ENCODE assay signal across 20 mouse cellular contexts in the genomic region with DNA sequence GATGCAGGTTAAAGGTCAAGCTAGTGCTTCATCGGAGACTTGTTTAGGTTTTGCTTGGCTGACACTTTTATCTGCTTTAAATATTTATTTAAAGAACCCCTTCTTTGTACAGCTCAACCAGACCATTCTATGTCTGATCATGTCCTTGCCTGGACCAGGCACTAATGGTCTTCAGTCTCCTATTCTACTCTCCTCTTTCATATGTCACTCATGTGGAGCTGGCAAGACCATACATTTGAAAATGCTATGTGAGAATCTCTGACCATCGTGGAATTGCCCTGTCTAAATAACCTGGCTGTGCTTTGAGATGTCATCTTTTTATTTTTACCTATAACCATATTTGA.
DNase-seq lines count a peak whose midpoint lies in the region; ATAC-seq and TF ChIP-seq lines count a peak whose summit lies in the region.
"Had no signal": no experiment of that assay in that cellular context is flagged by ENCODE, and none has a peak within 500 bp of the region (broad histone marks: within the 10 kb centered on the region; RNA-seq: fewer than 3 reads in every experiment).

No protein-coding gene starts in this region.

- H3K4me3 ChIP-seq in kidney, adult 2 months (ENCODE audit: insufficient read depth, low read depth, low read length): no peak overlapping the region
- no peak overlapping the region for H3K4me3 ChIP-seq in kidney, postnatal 0 days (replicated peaks; ENCODE audit: low read depth, low read length)
- H3K4me3 ChIP-seq: embryonic facial prominence, embryonic 15.5 days; erythroblast, embryonic 14.5 days; forebrain, embryonic 10.5 days; heart, embryonic 13.5 days; hindbrain, embryonic 12.5 days had no signal

- H3K4me1 ChIP-seq in kidney, adult 2 months (ENCODE audit: control insufficient read depth, insufficient read depth, low read length): peaks cover 5% of the 10 kb centered on the region
- peaks cover 3% of the 10 kb centered on the region; the same call in 1 of the 2 replicates for H3K4me1 ChIP-seq in kidney, postnatal 0 days (replicated peaks; ENCODE audit: insufficient read depth, low read length)
- H3K4me1 ChIP-seq: embryonic facial prominence, embryonic 15.5 days; hindbrain, embryonic 12.5 days had no signal

- peak; percentile 39 for DNase-seq in embryo, embryonic 9.5 days (ENCODE audit: extremely low spot score)
- no peak for DNase-seq in embryo, embryonic 11 days
- DNase-seq in kidney, adult 2 months: no peak
- no peak for DNase-seq in kidney, postnatal 10 days
- no peak for DNase-seq in kidney, postnatal 0 days (ENCODE audit: low spot score)
- DNase-seq in kidney, adult 9 months: no peak
- DNase-seq in hindlimb bud, embryonic 11.5 days (ENCODE audit: extremely low spot score, low read depth, low spot score): peak; percentile 20
- DNase-seq in layer of hippocampus, adult 9-10 months (ENCODE audit: low spot score): no peak
- DNase-seq: cerebellum, adult 2 months; cerebellum, postnatal 14 days; gastrocnemius, postnatal 10 days; heart, postnatal 36 days had no signal

- WGBS in kidney, adult 2 months: 18% methylated on average over 2 of the region's 2 CpGs
- WGBS in kidney, postnatal 0 days: 5% methylated on average over 2 of the region's 2 CpGs

- no peaks in the 10 kb centered on the region for H3K27me3 ChIP-seq in kidney, adult 2 months (replicated peaks; ENCODE audit: control insufficient read depth, insufficient read depth, low read length)
- no peaks in the 10 kb centered on the region for H3K27me3 ChIP-seq in kidney, postnatal 0 days (ENCODE audit: insufficient read depth, low read length)
- H3K27me3 ChIP-seq: CH12.LX; embryonic facial prominence, embryonic 15.5 days; heart, embryonic 13.5 days; hindbrain, embryonic 12.5 days had no signal

- TF ChIP-seq CTCF in kidney, adult 2 months (conservative IDR thresholded peaks at IDR 0.05; ENCODE audit: insufficient read depth, insufficient read length, low read depth, low read length): no peak
- TF ChIP-seq CTCF in kidney, postnatal 0 days (IDR thresholded peaks at IDR 0.05; ENCODE audit: low read depth): no peak

- no peak overlapping the region for H3K9ac ChIP-seq in kidney, postnatal 0 days (ENCODE audit: low read depth, low read length)
- H3K9ac ChIP-seq: embryonic facial prominence, embryonic 15.5 days; heart, embryonic 13.5 days; hindbrain, embryonic 12.5 days had no signal

- no peaks in the 10 kb centered on the region for H3K36me3 ChIP-seq in kidney, adult 2 months (ENCODE audit: control insufficient read depth, insufficient read depth, low read length)
- no peaks in the 10 kb centered on the region for H3K36me3 ChIP-seq in kidney, postnatal 0 days (ENCODE audit: insufficient read depth, low read length)
- H3K36me3 ChIP-seq: embryonic facial prominence, embryonic 15.5 days; forebrain, embryonic 10.5 days; heart, embryonic 13.5 days; hindbrain, embryonic 12.5 days had no signal

- peak; percentile 14; the same call in 1 of the 2 replicates for ATAC-seq in kidney, postnatal 0 days (replicated peaks; ENCODE audit: low FRiP score, low read depth)
- ATAC-seq: forebrain, embryonic 14.5 days; hindbrain, embryonic 16.5 days had no signal

- peak overlapping the region; percentile 26; the same call in 1 of the 2 replicates for H3K27ac ChIP-seq in kidney, adult 2 months (ENCODE audit: insufficient read depth, low read depth, low read length)
- peak overlapping the region; percentile 25; the same call in 1 of the 2 replicates for H3K27ac ChIP-seq in kidney, postnatal 0 days
- H3K27ac ChIP-seq: embryonic facial prominence, embryonic 15.5 days; forebrain, embryonic 10.5 days; heart, embryonic 13.5 days; hindbrain, embryonic 12.5 days had no signal

- H3K9me3 ChIP-seq in kidney, postnatal 0 days (replicated peaks; ENCODE audit: low read length): no peaks in the 10 kb centered on the region
- H3K9me3 ChIP-seq: embryonic facial prominence, embryonic 15.5 days; forebrain, embryonic 10.5 days; heart, embryonic 13.5 days; hindbrain, embryonic 12.5 days had no signal

- TF ChIP-seq POLR2A in kidney, adult 2 months (IDR thresholded peaks at IDR 0.05; ENCODE audit: low read depth, low read length): no peak

- H3K4me2 ChIP-seq in kidney, postnatal 0 days (ENCODE audit: low read length): peak overlapping the region; percentile 7; the same call in 1 of the 2 replicates
- H3K4me2 ChIP-seq: embryonic facial prominence, embryonic 15.5 days; heart, embryonic 13.5 days; hindbrain, embryonic 12.5 days had no signal

Comparison
In these comparisons a context has a peak if more than half of its experiments do, and no peak if none do; other contexts are left out.
1. DNase-seq: peak in embryo, embryonic 9.5 days (single experiment) and hindlimb bud, embryonic 11.5 days (single experiment); none in embryo, embryonic 11 days (single experiment), kidney, adult 2 months (single experiment), kidney, postnatal 10 days (single experiment), kidney, postnatal 0 days (single experiment), kidney, adult 9 months (single experiment) and layer of hippocampus, adult 9-10 months (single experiment).